Mouse (Mus musculus): ENCODE results near the gene Chmp6.

- TF ChIP-seq MAX (IDR thresholded peaks at IDR 0.05; ENCODE audit: low read depth) (no peak), POLR2A (IDR thresholded peaks at IDR 0.05; ENCODE audit: insufficient read length, low read depth) (no peak), TCF3 (IDR thresholded peaks at IDR 0.05; ENCODE audit: insufficient read length, low read depth) (no peak), MYOG (IDR thresholded peaks at IDR 0.05; ENCODE audit: control insufficient read depth in 1 of 3, insufficient read depth in 1 of 3, insufficient read length in 2 of 3, low read depth in 2 of 3) (no peak), POLR2AphosphoS2 (IDR thresholded peaks at IDR 0.05; ENCODE audit: insufficient read length, low read depth) (peak; percentile 70), REST (IDR thresholded peaks at IDR 0.05; ENCODE audit: insufficient read depth, insufficient read length) (no peak)
Observed at GRCm38 (mm10) chr11:119904621-119905286, 8.5 kb upstream of the Chmp6 start.
